Comparison of ENCODE assay signal across 4 mouse cellular contexts in genomic region chr14:43859465-43859864, GRCm38 (mm10). TPM values are rescaled to one million over a fixed set of nuclear protein-coding genes. Genes with fewer than 3 reads are reported as not detected.
"Had no signal": no experiment of that assay in that cellular context is flagged by ENCODE, and none has a peak within 500 bp of the region (broad histone marks: within the 10 kb centered on the region; RNA-seq: fewer than 3 reads in every experiment).

No protein-coding gene starts in this region.

RNA-seq across cellular contexts. Expression of gene Ear1, which starts 15.9 kb away (rescaled TPM):
- total RNA-seq: layer of hippocampus, adult 18-20 months; layer of hippocampus, postnatal 36 days; left cerebral cortex, adult 8-10 months; left cerebral cortex, postnatal 25 days had no signal
